Mouse (Mus musculus) midbrain, embryonic 13.5 days (tissue): ENCODE measurements around the gene Spag7. TPM values are rescaled to one million over a fixed set of nuclear protein-coding genes. Genes with fewer than 3 reads are reported as not detected.

Experiments
- ATAC-seq: fragments of 200-750 bp; cut with Nextera tagmentation; 2 replicates; pipeline ENCODE4 v1.8.0; 2017; ENCODE audit warnings: mild to moderate bottlenecking, moderate TSS enrichment, moderate library complexity
- H3K27ac ChIP-seq: fragments of 300-500 bp; sonication (generic); 2 replicates; pipeline ENCODE4 v1.5.1; 2015; ENCODE audit warnings: inconsistent platforms, mild to moderate bottlenecking, moderate library complexity
- H3K27me3 ChIP-seq: fragments of 300-500 bp; sonication (generic); 2 replicates; pipeline ENCODE4 v1.6.1; 2015; ENCODE audit warnings: mild to moderate bottlenecking, inconsistent platforms
- H3K36me3 ChIP-seq: fragments of 300-500 bp; sonication (generic); 2 replicates; pipeline ENCODE4 v1.6.1; 2015; ENCODE audit warnings: mild to moderate bottlenecking, inconsistent platforms
- H3K4me1 ChIP-seq: fragments of 300-500 bp; sonication (generic); replicated peaks from 2 replicates; pipeline ENCODE4 v1.6.1; 2015; ENCODE audit warnings: inconsistent platforms
- H3K4me2 ChIP-seq: fragments of 300-500 bp; sonication (generic); replicated peaks from 2 replicates; pipeline ENCODE4 v1.6.1; 2015; ENCODE audit warnings: moderate library complexity, mild to moderate bottlenecking, inconsistent platforms
- H3K4me3 ChIP-seq: fragments of 300-500 bp; sonication (generic); replicated peaks from 2 replicates; pipeline ENCODE4 v1.5.1; 2015; ENCODE audit warnings: mild to moderate bottlenecking, inconsistent platforms
- H3K9ac ChIP-seq: fragments of 300-500 bp; sonication (generic); replicated peaks from 2 replicates; pipeline ENCODE4 v1.6.1; 2015; ENCODE audit warnings: mild to moderate bottlenecking, inconsistent platforms
- H3K9me3 ChIP-seq: fragments of 300-500 bp; sonication (generic); 2 replicates; pipeline ENCODE4 v1.6.1; 2016; ENCODE audit warnings: mild to moderate bottlenecking, inconsistent platforms
- WGBS: fragments of 180-500 bp; shearing (Covaris S2); methylation state at CpG from one replicate; pipeline ENCODE4 v1.1.7; 2015; 5-methylcytosine and 5-hydroxymethylcytosine counted together
- polyA plus RNA-seq: library from polyadenylated mRNA; unstranded; fragments of >200 nt; fragmentation: Nextera tagmentation; extraction: Ambion mirVana; gene quantifications from 2 replicates; pipeline ENCODE4 v1.2.1, GENCODE M21; 2015

The Spag7 gene
- polyA plus RNA-seq: 180 and 181 TPM in 2 replicates

- Histone ChIP-seq H3K9ac (peak within 1 kb of the TSS; percentile 76), H3K9me3 (no peaks in the 10 kb centered on the region), H3K4me1 (peaks cover 37% of the 10 kb centered on the region), H3K27me3 (no peaks in the 10 kb centered on the region), H3K36me3 (peaks cover 42% of the 10 kb centered on the region), H3K27ac (peak within 1 kb of the TSS; percentile 98), H3K4me2 (peak within 1 kb of the TSS; percentile 94), H3K4me3 (peak within 1 kb of the TSS; percentile 72)
- WGBS: under 1% methylated on average over 44 of the region's 44 CpGs
- ATAC-seq: peak; percentile 97
Measured at GRCm38 (mm10) chr11:70668771-70669505, at the start of gene Spag7. Gene Spag7 (minus strand): TSS chr11:70669416.

- Histone ChIP-seq H3K9me3 (no peaks in the 10 kb centered on the region), H3K27ac (no peak overlapping the region), H3K4me1 (no peaks in the 10 kb centered on the region), H3K4me3 (no peak overlapping the region), H3K4me2 (no peak overlapping the region), H3K9ac (no peak overlapping the region), H3K27me3 (no peaks in the 10 kb centered on the region), H3K36me3 (peaks cover 73% of the 10 kb centered on the region)
- WGBS: 74% methylated on average over 5 of the region's 5 CpGs
- ATAC-seq: no peak
Measured at GRCm38 (mm10) chr11:70718481-70718880, 49.3 kb upstream of the Spag7 start.

- Histone ChIP-seq H3K4me2 (no peak overlapping the region), H3K27me3 (no peaks in the 10 kb centered on the region), H3K4me3 (no peak overlapping the region), H3K27ac (no peak overlapping the region), H3K4me1 (no peaks in the 10 kb centered on the region), H3K9ac (no peak overlapping the region), H3K9me3 (no peaks in the 10 kb centered on the region), H3K36me3 (peaks cover 71% of the 10 kb centered on the region)
- ATAC-seq: no peak
- 80% methylated on average over 6 of the region's 6 CpGs for WGBS
Measured at GRCm38 (mm10) chr11:70715832-70716231, 46.6 kb upstream of the Spag7 start.

- Histone ChIP-seq H3K36me3 (peaks cover 68% of the 10 kb centered on the region), H3K27me3 (no peaks in the 10 kb centered on the region), H3K4me2 (no peak overlapping the region), H3K9me3 (no peaks in the 10 kb centered on the region), H3K4me3 (no peak overlapping the region), H3K4me1 (no peaks in the 10 kb centered on the region), H3K9ac (no peak overlapping the region), H3K27ac (no peak overlapping the region)
- 88% methylated on average over 6 of the region's 6 CpGs for WGBS
- no peak for ATAC-seq
Measured at GRCm38 (mm10) chr11:70713222-70713621, 44.0 kb upstream of the Spag7 start.

GRCm38 (mm10) chr11:70711026-70711425, 41.8 kb upstream of the Spag7 start:
- no peak overlapping the region for H3K4me2 ChIP-seq
- no peaks in the 10 kb centered on the region for H3K9me3 ChIP-seq
- no peaks in the 10 kb centered on the region for H3K4me1 ChIP-seq
- WGBS: 96% methylated on average over 10 of the region's 10 CpGs
- no peak overlapping the region for H3K4me3 ChIP-seq
- no peak overlapping the region for H3K27ac ChIP-seq
- H3K36me3 ChIP-seq: peaks cover 69% of the 10 kb centered on the region
- H3K27me3 ChIP-seq: no peaks in the 10 kb centered on the region
- H3K9ac ChIP-seq: no peak overlapping the region
- ATAC-seq: no peak

GRCm38 (mm10) chr11:70706127-70706526, 36.9 kb upstream of the Spag7 start:
- Histone ChIP-seq H3K36me3 (peaks cover 75% of the 10 kb centered on the region), H3K4me1 (peaks cover 17% of the 10 kb centered on the region), H3K27me3 (no peaks in the 10 kb centered on the region), H3K27ac (no peak overlapping the region), H3K9ac (no peak overlapping the region), H3K9me3 (no peaks in the 10 kb centered on the region), H3K4me3 (no peak overlapping the region), H3K4me2 (no peak overlapping the region)
- no peak for ATAC-seq
- 92% methylated on average over 3 of the region's 3 CpGs for WGBS

- peak overlapping the region; percentile 85; the same call in 1 of the 2 replicates for H3K4me2 ChIP-seq
- H3K9me3 ChIP-seq: no peaks in the 10 kb centered on the region
- no peak for ATAC-seq
- peak overlapping the region; percentile 58 for H3K9ac ChIP-seq
- H3K4me3 ChIP-seq: no peak overlapping the region
- H3K27ac ChIP-seq: no peak overlapping the region
- peaks cover 25% of the 10 kb centered on the region for H3K4me1 ChIP-seq
- no peaks in the 10 kb centered on the region for H3K27me3 ChIP-seq
- peaks cover 45% of the 10 kb centered on the region for H3K36me3 ChIP-seq
- 83% methylated on average over 6 of the region's 6 CpGs for WGBS
Measured at GRCm38 (mm10) chr11:70702781-70703180, 33.6 kb upstream of the Spag7 start.

GRCm38 (mm10) chr11:70701984-70702733, 32.9 kb upstream of the Spag7 start:
- H3K9me3 ChIP-seq: no peaks in the 10 kb centered on the region
- H3K27me3 ChIP-seq: no peaks in the 10 kb centered on the region
- H3K27ac ChIP-seq: no peak overlapping the region
- H3K4me3 ChIP-seq: no peak overlapping the region
- peaks cover 39% of the 10 kb centered on the region for H3K36me3 ChIP-seq
- H3K9ac ChIP-seq: peak overlapping the region; percentile 58
- peaks cover 25% of the 10 kb centered on the region for H3K4me1 ChIP-seq
- 84% methylated on average over 6 of the region's 6 CpGs for WGBS
- H3K4me2 ChIP-seq: peak overlapping the region; percentile 85
- ATAC-seq: no peak

GRCm38 (mm10) chr11:70701221-70701955, 32.2 kb upstream of the Spag7 start:
- WGBS: 21% methylated on average over 10 of the region's 10 CpGs
- ATAC-seq: 0 out of 2 replicates have a peak, but pooled peaks have one; percentile 11
- H3K9me3 ChIP-seq: no peaks in the 10 kb centered on the region
- H3K4me1 ChIP-seq: peaks cover 25% of the 10 kb centered on the region
- peak overlapping the region; percentile 80 for H3K4me3 ChIP-seq
- H3K27ac ChIP-seq: no peak overlapping the region
- H3K27me3 ChIP-seq: no peaks in the 10 kb centered on the region
- peak overlapping the region; percentile 94 for H3K9ac ChIP-seq
- H3K4me2 ChIP-seq: peak overlapping the region; percentile 85
- H3K36me3 ChIP-seq: peaks cover 31% of the 10 kb centered on the region

- Histone ChIP-seq H3K9ac (peak overlapping the region; percentile 94), H3K36me3 (peaks cover 23% of the 10 kb centered on the region), H3K4me2 (peak overlapping the region; percentile 85), H3K27me3 (no peaks in the 10 kb centered on the region), H3K4me3 (peak overlapping the region; percentile 80), H3K9me3 (no peaks in the 10 kb centered on the region), H3K27ac (peak overlapping the region; percentile 91), H3K4me1 (peaks cover 25% of the 10 kb centered on the region)
- under 1% methylated on average over 29 of the region's 34 CpGs for WGBS
- ATAC-seq: peak; percentile 63
Measured at GRCm38 (mm10) chr11:70700613-70701012, 31.4 kb upstream of the Spag7 start.

- ATAC-seq: peak; percentile 94
- 1% methylated on average over 69 of the region's 69 CpGs for WGBS
- H3K4me3 ChIP-seq: peak within 1 kb of the TSS; percentile 80
- peak within 1 kb of the TSS; percentile 85 for H3K4me2 ChIP-seq
- peak within 1 kb of the TSS; percentile 91 for H3K27ac ChIP-seq
- no peaks in the 10 kb centered on the region for H3K27me3 ChIP-seq
- peaks cover 25% of the 10 kb centered on the region for H3K4me1 ChIP-seq
- H3K9me3 ChIP-seq: no peaks in the 10 kb centered on the region
- peaks cover 16% of the 10 kb centered on the region for H3K36me3 ChIP-seq
- peak within 1 kb of the TSS; percentile 94 for H3K9ac ChIP-seq
Measured at GRCm38 (mm10) chr11:70699722-70700556, 30.7 kb upstream of the Spag7 start, which contains the start of the genes Inca1 and Kif1c. Gene Inca1 (minus strand): TSS chr11:70700155. Gene Kif1c (plus strand): TSS chr11:70700548.
